In the genomic region with DNA sequence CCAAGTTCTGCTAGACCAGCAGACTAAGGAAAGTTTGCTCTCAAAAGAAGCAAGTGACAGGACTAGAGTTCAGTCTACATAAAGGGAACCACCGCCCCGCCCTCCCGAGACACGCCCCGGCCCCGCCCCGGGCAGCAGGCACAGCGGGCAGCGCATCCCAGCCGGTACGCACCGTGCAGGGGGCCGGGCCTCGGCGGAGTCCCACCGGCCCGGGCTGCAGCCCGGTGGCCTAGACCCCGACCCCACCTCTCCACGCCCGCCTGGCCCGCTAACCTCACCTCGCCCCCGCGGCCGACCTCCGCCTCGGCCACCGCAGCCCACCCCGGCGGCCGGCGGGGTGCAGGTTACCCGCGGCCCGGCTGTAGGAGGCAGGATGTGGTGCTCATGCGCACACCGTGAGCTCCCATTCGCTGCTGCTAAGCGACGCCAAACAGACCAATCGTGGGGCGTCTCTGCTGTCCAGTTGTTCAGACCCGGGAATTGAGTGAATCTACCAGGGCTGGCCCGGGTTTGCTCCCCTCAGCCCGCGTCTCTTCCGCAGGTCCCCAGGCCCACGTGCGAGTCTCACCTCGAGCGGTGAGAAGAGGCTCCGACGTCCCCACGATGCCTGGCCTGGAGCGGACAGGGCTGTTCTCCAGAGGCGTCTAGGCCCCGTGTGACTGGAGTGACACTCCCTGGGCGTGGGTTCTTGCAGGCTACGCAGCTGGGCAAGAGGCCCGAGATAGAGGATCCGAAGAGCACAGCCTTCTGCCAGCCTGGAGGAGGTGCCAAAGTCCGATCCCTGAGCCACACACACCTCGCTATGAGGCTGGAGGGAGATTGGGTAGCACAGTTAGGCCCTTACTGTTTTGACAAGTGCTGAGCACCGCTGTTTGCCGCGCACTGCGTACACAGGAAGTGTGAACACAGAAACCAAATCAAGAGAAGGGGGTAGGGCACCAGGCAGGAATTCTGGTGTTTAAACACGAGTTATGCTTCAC, we compare ENCODE assay signal across 8 mouse cellular contexts. TPM values are rescaled to one million over a fixed set of nuclear protein-coding genes. Genes with fewer than 3 reads are reported as not detected.
DNase-seq lines count a peak whose midpoint lies in the region; ATAC-seq and TF ChIP-seq lines count a peak whose summit lies in the region.

A gene (minus strand): TSS at position 845 of the 980 bp plus-strand sequence.

- peak; percentile 82 for ATAC-seq in activated CD4-positive, CD25-positive, alpha-beta regulatory T cell, adult 4 months
- peak; percentile 67 for ATAC-seq in megakaryocyte progenitor cell, adult 5-6 weeks (replicated peaks; ENCODE audit: poor library complexity)

- peaks cover 10% of the 10 kb centered on the region for H3K4me1 ChIP-seq in cortical plate, adult 2 months (ENCODE audit: control insufficient read depth, insufficient read depth, low read length)

- no peak for TF ChIP-seq CTCF in cortical plate, adult 2 months (IDR thresholded peaks at IDR 0.05; ENCODE audit: extremely low read depth, insufficient read depth, low read length)

- TF ChIP-seq POLR2A in cortical plate, adult 2 months (IDR thresholded peaks at IDR 0.05; ENCODE audit: extremely low read depth, insufficient read depth, low read length): peak; percentile 53; the same call in 1 of the 2 replicates

- peak; percentile 85 for DNase-seq in gastrocnemius, postnatal 10 days
- DNase-seq in induced T-regulatory cell, adult 2 months (ENCODE audit: low read depth): peak; percentile 95
- peak; percentile 71 to 90 for DNase-seq in left cerebral cortex, adult 9 months (ENCODE audit: low spot score in 2 of 2)
- peak; percentile 83 for DNase-seq in right cerebral cortex, postnatal 14 days
- DNase-seq in urinary bladder, postnatal 36 days (ENCODE audit: low spot score in 2 of 2): peak; percentile 88 to 89

- peak within 1 kb of the TSS; percentile 54 for H3K4me3 ChIP-seq in cortical plate, adult 2 months (ENCODE audit: insufficient read depth, low read length)

- no peak within 1 kb of the TSS for H3K27ac ChIP-seq in cortical plate, adult 2 months (ENCODE audit: insufficient read depth, low read length)

RNA-seq across cellular contexts. Expression of the gene that starts here (rescaled TPM):
- polyA plus RNA-seq in activated CD4-positive, CD25-positive, alpha-beta regulatory T cell, adult 4 months (2017; shearing (Covaris generic)): 10 to 100 TPM; 13.3 to 17.7 TPM
- 13.9 and 15.4 TPM in 2 replicates for polyA plus RNA-seq in cortical plate, adult 2 months (2012; rRNA removed)
- 1 to 10 TPM; 4.7 to 5.5 TPM for total RNA-seq in gastrocnemius, postnatal 10 days (2021)
- 11.1 and 11.5 TPM in 2 replicates for total RNA-seq in megakaryocyte progenitor cell, adult 5-6 weeks (2015)
- total RNA-seq in megakaryocyte progenitor cell, adult 5-6 weeks (2017): 6.6 and 12.0 TPM in 2 replicates
